Mouse (Mus musculus) CH12.LX (cell line): ENCODE measurements around the gene Mrpl52. TPM values are rescaled to one million over a fixed set of nuclear protein-coding genes. Genes with fewer than 3 reads are reported as not detected.

Experiments
- DNase-seq: peaks from one replicate; pipeline ENCODE4 v3.0.0-alpha.2; 2013; ENCODE audit errors: extremely low read depth
- H3K27ac ChIP-seq: 2 replicates; pipeline ENCODE4 v1.5.1; 2012; ENCODE audit warnings: low read depth, mild to moderate bottlenecking, control low read depth, moderate library complexity; ENCODE audit not compliant: insufficient read depth
- H3K27me3 ChIP-seq: replicated peaks from 2 replicates; pipeline ENCODE3; 2012; ENCODE audit warnings: inconsistent platforms
- H3K36me3 ChIP-seq, 2 experiments: replicated peaks in 1 of 2; 2 replicates each; pipeline versions ENCODE3 to v1.6.1; 2012; ENCODE audit warnings: inconsistent platforms in 1 of 2, low read length in 1 of 2, mild to moderate bottlenecking in 1 of 2, mixed read lengths in 1 of 2, moderate library complexity in 1 of 2; ENCODE audit not compliant: control insufficient read depth in 1 of 2, insufficient read depth in 1 of 2
- H3K4me1 ChIP-seq, 2 experiments: 2 replicates each; pipeline ENCODE4 v1.6.1; 2012; ENCODE audit warnings: inconsistent platforms in 1 of 2, moderate library complexity in 1 of 2; ENCODE audit not compliant: insufficient read depth in 2 of 2, control insufficient read depth in 1 of 2
- H3K4me2 ChIP-seq: 2 replicates; pipeline ENCODE4 v1.6.1; 2012; ENCODE audit warnings: low read depth, mild to moderate bottlenecking, control low read depth; ENCODE audit not compliant: poor library complexity, insufficient read depth, severe bottlenecking
- H3K4me3 ChIP-seq, 3 experiments: fragments of 150-350 bp in 1 of 3; sonication (generic) in 1 of 3; replicated peaks in 1 of 3; 2 replicates each; pipeline versions ENCODE3 to v1.5.1; 2011 to 2012; ENCODE audit warnings: low read depth in 2 of 3, low read length in 2 of 3, mild to moderate bottlenecking in 2 of 3, moderate library complexity in 2 of 3, control low read depth in 1 of 3, improper control_type of control experiment in 1 of 3, inconsistent platforms in 1 of 3, mixed read lengths in 1 of 3; ENCODE audit not compliant: poor library complexity in 1 of 3
- H3K79me2 ChIP-seq: replicated peaks from 2 replicates; pipeline ENCODE4 v1.6.1; 2012; ENCODE audit warnings: mild to moderate bottlenecking, moderate library complexity; ENCODE audit not compliant: control insufficient read depth, poor library complexity, insufficient read depth, severe bottlenecking; ENCODE audit errors: extremely low read depth
- H3K9ac ChIP-seq: 2 replicates; pipeline ENCODE4 v1.6.1; 2012; ENCODE audit warnings: low read depth, mild to moderate bottlenecking, control low read depth, moderate library complexity; ENCODE audit not compliant: insufficient read depth
- H3K9me3 ChIP-seq: replicated peaks from 2 replicates; pipeline ENCODE3; 2012; ENCODE audit warnings: low read length, inconsistent platforms, mixed read lengths
- BHLHE40 ChIP-seq: IDR thresholded peaks from 2 replicates; pipeline ENCODE4 v1.6.1; 2011; ENCODE audit warnings: mild to moderate bottlenecking, low read depth, low read length, improper control_type of control experiment
- CHD2 ChIP-seq: IDR thresholded peaks from 2 replicates; pipeline ENCODE4 v1.6.1; 2011; ENCODE audit warnings: low read length, improper control_type of control experiment
- CTCF ChIP-seq, 2 experiments: IDR thresholded peaks in 1 of 2; conservative IDR thresholded peaks in 1 of 2; 2 replicates each; pipeline ENCODE4 v1.5.1; 2011 to 2012; ENCODE audit warnings: low read depth in 2 of 2, low read length in 2 of 2, improper control_type of control experiment in 1 of 2, inconsistent platforms in 1 of 2, mild to moderate bottlenecking in 1 of 2, moderate library complexity in 1 of 2
- E2F4 ChIP-seq: IDR thresholded peaks from 2 replicates; pipeline ENCODE4 v1.6.1; 2011; ENCODE audit warnings: low read depth, low read length, improper control_type of control experiment; ENCODE audit not compliant: insufficient replicate concordance
- ELF1 ChIP-seq: IDR thresholded peaks from 2 replicates; pipeline ENCODE4 v1.6.1; 2014; ENCODE audit warnings: low read depth, mild to moderate bottlenecking, inconsistent platforms, low read length, improper control_type of control experiment
- EP300 ChIP-seq: IDR thresholded peaks from 2 replicates; pipeline ENCODE4 v1.6.1; 2011; ENCODE audit warnings: low read length, improper control_type of control experiment
- HCFC1 ChIP-seq: IDR thresholded peaks from 2 replicates; pipeline ENCODE4 v1.6.1; 2012; ENCODE audit warnings: low read depth, mild to moderate bottlenecking, inconsistent platforms, low read length, improper control_type of control experiment
- JUN ChIP-seq: IDR thresholded peaks from 2 replicates; pipeline ENCODE4 v1.6.1; 2011; ENCODE audit warnings: low read depth, mild to moderate bottlenecking, low read length, improper control_type of control experiment, moderate library complexity; ENCODE audit not compliant: insufficient read depth
- KAT2A ChIP-seq: IDR thresholded peaks from 2 replicates; pipeline ENCODE4 v1.6.1; 2012; ENCODE audit warnings: low read length, improper control_type of control experiment, inconsistent platforms; ENCODE audit not compliant: insufficient replicate concordance
- MAFK ChIP-seq: IDR thresholded peaks from 2 replicates; pipeline ENCODE4 v1.6.1; 2011; ENCODE audit warnings: low read length, improper control_type of control experiment; ENCODE audit not compliant: insufficient replicate concordance
- MAX ChIP-seq: IDR thresholded peaks from 2 replicates; pipeline ENCODE4 v1.6.1; 2011; ENCODE audit warnings: low read length, improper control_type of control experiment
- MAZ ChIP-seq: IDR thresholded peaks from 2 replicates; pipeline ENCODE4 v1.6.1; 2012; ENCODE audit warnings: low read depth, mild to moderate bottlenecking, inconsistent platforms, low read length, improper control_type of control experiment, moderate library complexity
- MEF2A ChIP-seq: IDR thresholded peaks from 2 replicates; pipeline ENCODE4 v1.6.1; 2014; ENCODE audit warnings: low read depth, mild to moderate bottlenecking, inconsistent platforms, low read length, improper control_type of control experiment, borderline replicate concordance
- NELFE ChIP-seq: IDR thresholded peaks from 2 replicates; pipeline ENCODE4 v1.6.1; 2011; ENCODE audit warnings: low read depth, low read length, improper control_type of control experiment
- NRF1 ChIP-seq: IDR thresholded peaks from 2 replicates; pipeline ENCODE4 v1.6.1; 2014; ENCODE audit warnings: low read depth, mild to moderate bottlenecking, inconsistent platforms, low read length, improper control_type of control experiment, moderate library complexity
- PAX5 ChIP-seq: IDR thresholded peaks from 2 replicates; pipeline ENCODE4 v1.6.1; 2012; ENCODE audit warnings: low read length, inconsistent platforms, mixed read lengths
- POLR2A ChIP-seq: IDR thresholded peaks from 2 replicates; pipeline ENCODE4 v1.6.1; 2011; ENCODE audit warnings: low read depth, mild to moderate bottlenecking, improper control_type of control experiment, low read length
- POLR2AphosphoS2 ChIP-seq: IDR thresholded peaks from 2 replicates; pipeline ENCODE4 v1.6.1; 2011; ENCODE audit warnings: low read depth, low read length, improper control_type of control experiment
- RAD21 ChIP-seq: IDR thresholded peaks from 2 replicates; pipeline ENCODE4 v1.6.1; 2011; ENCODE audit warnings: low read depth, mild to moderate bottlenecking, low read length, improper control_type of control experiment, moderate library complexity
- RCOR1 ChIP-seq: conservative IDR thresholded peaks from 2 replicates; pipeline ENCODE4 v1.6.1; 2012; ENCODE audit warnings: low read depth, mild to moderate bottlenecking, inconsistent platforms, low read length, improper control_type of control experiment
- SIN3A ChIP-seq: IDR thresholded peaks from 2 replicates; pipeline ENCODE4 v1.6.1; 2012; ENCODE audit warnings: low read length, improper control_type of control experiment, inconsistent platforms
- TBP ChIP-seq: conservative IDR thresholded peaks from 2 replicates; pipeline ENCODE4 v1.6.1; 2011; ENCODE audit warnings: low read depth, low read length, improper control_type of control experiment
- TCF12 ChIP-seq: IDR thresholded peaks from 2 replicates; pipeline ENCODE4 v1.6.1; 2014; ENCODE audit warnings: low read depth, mild to moderate bottlenecking, inconsistent platforms, low read length, improper control_type of control experiment
- UBTF ChIP-seq: IDR thresholded peaks from 2 replicates; pipeline ENCODE4 v1.6.1; 2012; ENCODE audit warnings: low read depth, mild to moderate bottlenecking, inconsistent platforms, low read length, improper control_type of control experiment, moderate library complexity
- USF1 ChIP-seq: IDR thresholded peaks from 2 replicates; pipeline ENCODE4 v1.6.1; 2014; ENCODE audit warnings: low read depth, mild to moderate bottlenecking, inconsistent platforms, low read length, improper control_type of control experiment
- USF2 ChIP-seq: conservative IDR thresholded peaks from 2 replicates; pipeline ENCODE4 v1.6.1; 2011; ENCODE audit warnings: low read depth, low read length, improper control_type of control experiment
- ZC3H11A ChIP-seq: IDR thresholded peaks from 2 replicates; pipeline ENCODE4 v1.6.1; 2012; ENCODE audit warnings: low read depth, mild to moderate bottlenecking, inconsistent platforms, low read length, improper control_type of control experiment
- ZKSCAN1 ChIP-seq: IDR thresholded peaks from 2 replicates; pipeline ENCODE4 v1.6.1; 2012; ENCODE audit warnings: low read depth, inconsistent platforms, low read length, improper control_type of control experiment, borderline replicate concordance
- ZMIZ1 ChIP-seq: IDR thresholded peaks from 2 replicates; pipeline ENCODE4 v1.6.1; 2012; ENCODE audit warnings: low read depth, mild to moderate bottlenecking, inconsistent platforms, low read length, improper control_type of control experiment
- ZNF384 ChIP-seq: IDR thresholded peaks from 2 replicates; pipeline ENCODE4 v1.6.1; 2012; ENCODE audit warnings: low read depth, low read length, improper control_type of control experiment, inconsistent platforms
- dilution Hi-C: fragments of 300-500 bp; cut with MboI; formaldehyde crosslinking; loops from 2 replicates; pipeline ENCODE4 v1.14.3; 2020; ENCODE audit warnings: low sequenced_read_pairs; ENCODE audit not compliant: extremely low pct_unique_long_range_greater_than_20kb, extremely low pct_ligation_motif_present
- in situ Hi-C: fragments of 300-500 bp; cut with MboI; formaldehyde crosslinking; loops from 3 replicates; pipeline ENCODE4 v1.14.3; 2019; ENCODE audit warnings: low sequenced_read_pairs, low pct_ligation_motif_present, low pct_unique_long_range_greater_than_20kb, mixed read lengths
- polyA plus RNA-seq: library from polyadenylated mRNA; unstranded; fragments of >175 nt; gene quantifications from 2 replicates; pipeline ENCODE4 v1.2.1, GENCODE M21; 2012; ENCODE audit warnings: low read depth; ENCODE audit not compliant: insufficient read length
- total RNA-seq, 2 experiments: library from RNA; depleted of rRNA; stranded (reverse); fragments of 300-350 nt in 1 of 2; fragments of >200 nt in 1 of 2; gene quantifications; 2 replicates each; pipeline ENCODE4 v1.2.3; 2012 to 2014

The Mrpl52 gene
- total and polyA plus RNA-seq, 3 experiments = 87.9 to 309 (median 230) TPM

DNA sequence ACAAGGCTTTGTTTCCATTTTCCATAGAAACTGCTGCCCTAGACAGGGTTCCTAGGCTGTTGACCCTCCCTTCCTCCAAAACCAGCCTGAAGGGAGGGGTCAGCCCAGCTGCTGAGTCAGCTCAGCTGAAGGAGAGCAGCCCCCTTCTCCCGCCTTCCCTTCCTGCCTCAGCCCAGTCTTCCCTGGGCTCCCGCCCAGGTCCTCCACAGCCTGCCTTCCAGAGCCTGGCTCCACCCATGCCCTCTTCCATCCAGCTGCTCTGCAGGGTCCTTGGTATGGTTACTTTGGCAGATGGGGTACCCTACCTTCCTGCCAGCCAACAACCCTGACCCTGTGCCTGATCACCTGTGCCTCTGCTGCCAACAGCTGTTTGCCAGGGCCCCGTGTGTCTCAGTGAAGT is 16.5 kb downstream of the Mrpl52 start:
- H3K4me3 ChIP-seq = no peak overlapping the region
- no peak overlapping the region for H3K4me2 ChIP-seq
- no peaks in the 10 kb centered on the region for H3K9me3 ChIP-seq
- DNase-seq = no peak
- no peaks in the 10 kb centered on the region for H3K27me3 ChIP-seq
- no peaks in the 10 kb centered on the region for H3K36me3 ChIP-seq
- in situ Hi-C loops = no loop called here
- no peak overlapping the region for H3K27ac ChIP-seq
- no peak overlapping the region for H3K9ac ChIP-seq
- TF ChIP-seq KAT2A (no peak), EP300 (no peak), E2F4 (no peak), USF1 (no peak), CTCF (conservative IDR thresholded peaks at IDR 0.05 in 1 of 2, IDR thresholded peaks at IDR 0.05 in 1 of 2; ENCODE audit: low read depth in 2 of 2, low read length in 2 of 2) (no peak), MAFK (no peak), USF2 (no peak), PAX5 (no peak), BHLHE40 (no peak), NELFE (no peak), RAD21 (no peak), ZC3H11A (no peak), NRF1 (no peak), JUN (no peak), TBP (no peak), ELF1 (no peak), POLR2AphosphoS2 (no peak), POLR2A (no peak), ZNF384 (no peak), ZMIZ1 (no peak)
- no peaks in the 10 kb centered on the region for H3K79me2 ChIP-seq
- H3K4me1 ChIP-seq = peaks cover 9 to 30% of the 10 kb centered on the region in 2 experiments
- dilution Hi-C loops = no loop called here

DNA sequence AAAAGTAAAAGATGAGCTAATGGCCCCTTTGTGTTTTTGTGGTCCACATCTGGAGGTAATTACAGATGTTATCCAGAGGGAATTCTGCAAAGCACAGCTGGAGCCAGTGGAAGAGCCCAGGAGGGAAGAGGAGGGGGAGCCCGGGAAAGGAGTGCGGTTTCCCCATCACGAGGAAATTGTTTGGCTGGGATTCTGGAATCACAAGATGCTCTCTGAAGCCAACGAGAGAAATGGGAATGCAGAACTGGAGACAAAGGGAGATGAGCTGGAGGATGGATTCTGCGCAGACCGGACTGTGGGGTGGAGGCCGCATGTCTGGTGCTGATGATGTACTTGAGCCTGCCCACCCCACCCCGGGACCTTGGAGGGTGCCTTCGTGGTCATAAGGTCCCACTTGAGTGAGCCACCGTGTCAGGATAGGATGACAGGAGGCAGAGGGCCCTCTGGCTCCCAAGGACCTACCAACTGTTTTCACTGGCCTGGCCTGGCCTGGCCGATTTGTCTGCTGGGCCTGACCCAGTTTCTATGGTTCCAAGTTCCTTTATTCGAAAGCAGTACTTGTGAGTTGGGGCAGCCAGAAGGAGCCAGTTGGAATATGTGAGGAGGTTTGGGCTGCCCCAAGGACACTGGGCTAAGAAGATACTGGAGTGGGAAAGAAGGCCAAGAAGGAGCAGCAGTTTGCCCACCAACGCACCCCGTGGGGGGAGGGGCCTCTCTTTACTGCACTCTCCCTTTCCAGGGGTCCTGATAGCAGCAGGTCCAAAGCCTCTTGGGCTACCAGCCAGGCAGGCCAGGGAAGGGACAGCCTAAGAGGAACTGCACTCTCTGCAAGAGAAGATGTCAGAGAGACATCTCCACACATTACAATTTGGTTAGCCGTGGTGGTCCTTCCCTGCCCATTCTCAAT is 17.3 kb downstream of the Mrpl52 start:
- H3K9me3 ChIP-seq = no peaks in the 10 kb centered on the region
- in situ Hi-C loops (no loop called here), dilution Hi-C loops (no loop called here)
- no peak overlapping the region for H3K4me2 ChIP-seq
- no peaks in the 10 kb centered on the region for H3K79me2 ChIP-seq
- no peak overlapping the region for H3K4me3 ChIP-seq
- TF ChIP-seq MAX (no peak), TBP (no peak), USF2 (no peak), E2F4 (no peak), HCFC1 (no peak), ZC3H11A (no peak), TCF12 (no peak), POLR2A (no peak), RAD21 (no peak), MAZ (no peak), PAX5 (no peak), RCOR1 (no peak), NRF1 (no peak), SIN3A (no peak), UBTF (no peak), NELFE (no peak), MEF2A (no peak), CHD2 (no peak), ZKSCAN1 (no peak)
- no peak overlapping the region for H3K9ac ChIP-seq
- DNase-seq = no peak
- no peak overlapping the region for H3K27ac ChIP-seq
- H3K4me1 ChIP-seq = peaks cover 13 to 38% of the 10 kb centered on the region in 2 experiments
- H3K27me3 ChIP-seq = no peaks in the 10 kb centered on the region
- H3K36me3 ChIP-seq = no peaks in the 10 kb centered on the region
